Comparison of ENCODE assay signal across 30 mouse cellular contexts in genomic region chr16:29664392-29664791, GRCm38 (mm10).
DNase-seq lines count a peak whose midpoint lies in the region; ATAC-seq and TF ChIP-seq lines count a peak whose summit lies in the region.
"Had no signal": no experiment of that assay in that cellular context is flagged by ENCODE, and none has a peak within 500 bp of the region (broad histone marks: within the 10 kb centered on the region; RNA-seq: fewer than 3 reads in every experiment).

No protein-coding gene starts in this region.

- H3K9me3 ChIP-seq in intestine, embryonic 14.5 days (ENCODE audit: control insufficient read depth, low read length): no peaks in the 10 kb centered on the region
- no peaks in the 10 kb centered on the region for H3K9me3 ChIP-seq in intestine, postnatal 0 days (ENCODE audit: control insufficient read depth)
- no peaks in the 10 kb centered on the region for H3K9me3 ChIP-seq in intestine, embryonic 15.5 days
- H3K9me3 ChIP-seq in kidney, embryonic 16.5 days (ENCODE audit: low read length): no peaks in the 10 kb centered on the region
- H3K9me3 ChIP-seq: embryonic facial prominence, embryonic 13.5 days; embryonic facial prominence, embryonic 15.5 days; forebrain, embryonic 10.5 days; forebrain, embryonic 12.5 days; G1E had no signal

- ATAC-seq in intestine, embryonic 14.5 days (replicated peaks; ENCODE audit: low FRiP score, low TSS enrichment, low read depth): peak; percentile 62; the same call in 1 of the 2 replicates
- no peak for ATAC-seq in intestine, postnatal 0 days
- peak; percentile 68 for ATAC-seq in intestine, embryonic 15.5 days
- no peak for ATAC-seq in kidney, embryonic 16.5 days (ENCODE audit: low FRiP score, low TSS enrichment)
- ATAC-seq: activated CD4-positive, CD25-positive, alpha-beta regulatory T cell, adult 4 months; CD4-positive, CD25-positive, alpha-beta regulatory T cell, adult 4 months; forebrain, embryonic 14.5 days; forebrain, embryonic 16.5 days; Patski had no signal

- H3K4me3 ChIP-seq in intestine, embryonic 14.5 days (ENCODE audit: low read depth, low read length): no peak overlapping the region
- no peak overlapping the region for H3K4me3 ChIP-seq in intestine, postnatal 0 days (ENCODE audit: low read depth, low read length)
- no peak overlapping the region for H3K4me3 ChIP-seq in intestine, embryonic 15.5 days (replicated peaks)
- H3K4me3 ChIP-seq in kidney, embryonic 16.5 days (ENCODE audit: low read length): no peak overlapping the region
- H3K4me3 ChIP-seq: embryonic facial prominence, embryonic 13.5 days; embryonic facial prominence, embryonic 15.5 days; erythroblast, embryonic 14.5 days; forebrain, embryonic 10.5 days; forebrain, embryonic 12.5 days had no signal

- no peaks in the 10 kb centered on the region for H3K36me3 ChIP-seq in intestine, embryonic 14.5 days (ENCODE audit: control insufficient read depth, insufficient read depth, low read length)
- no peaks in the 10 kb centered on the region for H3K36me3 ChIP-seq in intestine, postnatal 0 days (ENCODE audit: control insufficient read depth, insufficient read depth)
- H3K36me3 ChIP-seq in intestine, embryonic 15.5 days: no peaks in the 10 kb centered on the region
- H3K36me3 ChIP-seq in kidney, embryonic 16.5 days (ENCODE audit: insufficient read depth, low read length): no peaks in the 10 kb centered on the region
- H3K36me3 ChIP-seq: embryonic facial prominence, embryonic 13.5 days; embryonic facial prominence, embryonic 15.5 days; forebrain, embryonic 10.5 days; forebrain, embryonic 12.5 days; G1E had no signal

- 0 out of 2 replicates have a peak overlapping the region, but pooled peaks have one; percentile 6 for H3K27ac ChIP-seq in intestine, embryonic 14.5 days (ENCODE audit: low read depth)
- no peak overlapping the region for H3K27ac ChIP-seq in intestine, postnatal 0 days (ENCODE audit: low read depth, low read length)
- no peak overlapping the region for H3K27ac ChIP-seq in intestine, embryonic 15.5 days
- H3K27ac ChIP-seq in kidney, embryonic 16.5 days (ENCODE audit: low read length): no peak overlapping the region
- H3K27ac ChIP-seq: embryonic facial prominence, embryonic 13.5 days; embryonic facial prominence, embryonic 15.5 days; forebrain, embryonic 10.5 days; forebrain, embryonic 12.5 days had no signal

- 40% methylated on average over 4 of the region's 4 CpGs for WGBS in intestine, embryonic 14.5 days
- WGBS in intestine, postnatal 0 days: 32% methylated on average over 4 of the region's 4 CpGs
- 34% methylated on average over 4 of the region's 4 CpGs for WGBS in intestine, embryonic 15.5 days
- 59% methylated on average over 4 of the region's 4 CpGs for WGBS in kidney, embryonic 16.5 days

- no peaks in the 10 kb centered on the region for H3K27me3 ChIP-seq in intestine, embryonic 14.5 days (replicated peaks; ENCODE audit: control insufficient read depth, insufficient read depth, low read length)
- no peaks in the 10 kb centered on the region for H3K27me3 ChIP-seq in intestine, postnatal 0 days (replicated peaks; ENCODE audit: control insufficient read depth, insufficient read depth, low read length)
- no peaks in the 10 kb centered on the region for H3K27me3 ChIP-seq in intestine, embryonic 15.5 days (replicated peaks)
- 0 out of 2 replicates have a peak, but pooled peaks cover 2% of the 10 kb centered on the region for H3K27me3 ChIP-seq in kidney, embryonic 16.5 days (ENCODE audit: insufficient read depth, low read length)
- H3K27me3 ChIP-seq: CH12.LX; embryonic facial prominence, embryonic 15.5 days; Patski had no signal

- no peak for TF ChIP-seq CTCF in intestine, postnatal 0 days (IDR thresholded peaks at IDR 0.05; ENCODE audit: low read depth)

- no peak overlapping the region for H3K9ac ChIP-seq in intestine, embryonic 14.5 days (ENCODE audit: low read length)
- H3K9ac ChIP-seq in intestine, postnatal 0 days (ENCODE audit: low read depth, low read length): no peak overlapping the region
- H3K9ac ChIP-seq in intestine, embryonic 15.5 days: no peak overlapping the region
- H3K9ac ChIP-seq in kidney, embryonic 16.5 days (replicated peaks; ENCODE audit: low read length): no peak overlapping the region
- H3K9ac ChIP-seq: embryonic facial prominence, embryonic 13.5 days; embryonic facial prominence, embryonic 15.5 days; forebrain, embryonic 12.5 days had no signal

- DNase-seq in intestine, embryonic 14.5 days (ENCODE audit: low spot score): no peak
- DNase-seq in R1 (ENCODE audit: low read depth, low spot score): peak; percentile 57
- peak; percentile 74 for DNase-seq in yolk sac, embryonic 10.5 days (ENCODE audit: low spot score)
- no peak for DNase-seq in left cerebral cortex, adult 11 months (ENCODE audit: low spot score)
- DNase-seq in frontal cortex, postnatal 36 days (ENCODE audit: low spot score in 2 of 2): no peak
- DNase-seq: adrenal gland, adult 8-10 months; adrenal gland, postnatal 14 days; adrenal gland, postnatal 36 days; B cell, adult 2 months; cerebellum, adult 11-12 months; cerebellum, adult 2 months; cerebellum, adult 9-10 months; cerebellum, postnatal 14 days; cerebellum, postnatal 36 days; embryo, embryonic 11 days had no signal

- H3K4me2 ChIP-seq in intestine, embryonic 14.5 days (ENCODE audit: low read length): no peak overlapping the region
- no peak overlapping the region for H3K4me2 ChIP-seq in intestine, postnatal 0 days (replicated peaks; ENCODE audit: low read depth)
- H3K4me2 ChIP-seq in intestine, embryonic 15.5 days (replicated peaks): no peak overlapping the region
- no peak overlapping the region for H3K4me2 ChIP-seq in kidney, embryonic 16.5 days (replicated peaks; ENCODE audit: low read depth, low read length)
- H3K4me2 ChIP-seq: embryonic facial prominence, embryonic 13.5 days; embryonic facial prominence, embryonic 15.5 days; forebrain, embryonic 12.5 days had no signal

- no peaks in the 10 kb centered on the region for H3K4me1 ChIP-seq in intestine, embryonic 14.5 days (replicated peaks; ENCODE audit: control insufficient read depth, insufficient read depth, low read length)
- no peaks in the 10 kb centered on the region; the same call in 1 of the 2 replicates for H3K4me1 ChIP-seq in intestine, postnatal 0 days (replicated peaks; ENCODE audit: control insufficient read depth, insufficient read depth, low read length)
- peaks cover 8% of the 10 kb centered on the region; the same call in 1 of the 2 replicates for H3K4me1 ChIP-seq in intestine, embryonic 15.5 days (replicated peaks)
- peaks cover 10% of the 10 kb centered on the region; the same call in 1 of the 2 replicates for H3K4me1 ChIP-seq in kidney, embryonic 16.5 days (ENCODE audit: insufficient read depth, low read length)

Comparison
In these comparisons a context has a peak if more than half of its experiments do, and no peak if none do; other contexts are left out.
1. ATAC-seq: peak in intestine, embryonic 14.5 days (single experiment) and intestine, embryonic 15.5 days (single experiment); none in intestine, postnatal 0 days (single experiment) and kidney, embryonic 16.5 days (single experiment).
2. DNase-seq: peak in R1 (single experiment) and yolk sac, embryonic 10.5 days (single experiment); none in intestine, embryonic 14.5 days (single experiment), left cerebral cortex, adult 11 months (single experiment) and frontal cortex, postnatal 36 days (0 of 2).